Mouse (Mus musculus): ENCODE data around the gene Dync1i1.

The Dync1i1 gene

GRCm38 (mm10) chr6:6046729-6047424 is 321.4 kb downstream of the Dync1i1 start:
- DNase-seq (ENCODE audit: inconsistent age in 2 of 2, low spot score in 1 of 2): no peak

GRCm38 (mm10) chr6:6052696-6053095 is 327.3 kb downstream of the Dync1i1 start:
- DNase-seq (ENCODE audit: inconsistent age in 2 of 2, low spot score in 1 of 2): no peak

GRCm38 (mm10) chr6:6053946-6054345 is 328.5 kb downstream of the Dync1i1 start:
- no peak for DNase-seq (ENCODE audit: inconsistent age in 2 of 2, low spot score in 1 of 2)

- no peak for DNase-seq (ENCODE audit: inconsistent age in 2 of 2, low spot score in 1 of 2)
Observed at GRCm38 (mm10) chr6:6058548-6058947, 333.1 kb downstream of the Dync1i1 start.

- DNase-seq (ENCODE audit: inconsistent age in 2 of 2, low spot score in 1 of 2): no peak
Observed at GRCm38 (mm10) chr6:6067201-6067600, 341.8 kb downstream of the Dync1i1 start.

- DNase-seq (ENCODE audit: inconsistent age in 2 of 2, low spot score in 1 of 2): no peak
Observed at GRCm38 (mm10) chr6:6070015-6070414, 344.6 kb downstream of the Dync1i1 start.

GRCm38 (mm10) chr6:6071038-6071437 is 345.6 kb downstream of the Dync1i1 start:
- DNase-seq (ENCODE audit: inconsistent age in 2 of 2, low spot score in 1 of 2): no peak

- no peak for DNase-seq (ENCODE audit: inconsistent age in 2 of 2, low spot score in 1 of 2)
Observed at GRCm38 (mm10) chr6:6075940-6076447, 350.6 kb downstream of the Dync1i1 start.

GRCm38 (mm10) chr6:6077234-6077633 is 351.8 kb downstream of the Dync1i1 start:
- DNase-seq (ENCODE audit: inconsistent age in 2 of 2, low spot score in 1 of 2): no peak
